Mouse (Mus musculus): Measurements from ENCODE around the gene Prkg2. TPM values are rescaled to one million over a fixed set of nuclear protein-coding genes. Genes with fewer than 3 reads are reported as not detected.

Gene Prkg2
- polyA plus RNA-seq (2015; fragmentation: Nextera tagmentation; extraction: Ambion mirVana), result 0.14 and 0.31 TPM in 2 replicates

GRCm38 (mm10) chr5:99036596-99037441, at the start of gene Prkg2:
Gene Prkg2, minus strand, starts transcription at chr5:99037351.
- H3K4me2 ChIP-seq (ENCODE audit: low read depth, low read length), result peak within 1 kb of the TSS; percentile 37
- no peaks in the 10 kb centered on the region for H3K9me3 ChIP-seq (replicated peaks; ENCODE audit: control insufficient read depth, low read length)
- ATAC-seq (ENCODE audit: low read depth), result no peak
- no peak within 1 kb of the TSS for H3K9ac ChIP-seq (ENCODE audit: low read depth, low read length)
- 2% methylated on average over 62 of the region's 94 CpGs for WGBS (ENCODE audit: insufficient replicate concordance)
- H3K27me3 ChIP-seq (ENCODE audit: control insufficient read depth, insufficient read depth, low read depth, low read length), result peaks cover 26% of the 10 kb centered on the region
- H3K36me3 ChIP-seq (ENCODE audit: control insufficient read depth, insufficient read depth), result no peaks in the 10 kb centered on the region
- H3K4me1 ChIP-seq (ENCODE audit: control insufficient read depth, low read depth, low read length), result no peaks in the 10 kb centered on the region
- H3K4me3 ChIP-seq (ENCODE audit: low read depth, low read length), result peak within 1 kb of the TSS; percentile 35
- no peak within 1 kb of the TSS for H3K27ac ChIP-seq (ENCODE audit: low read length)

GRCm38 (mm10) chr5:99083955-99084354, 46.8 kb upstream of the Prkg2 start:
- Histone ChIP-seq H3K9me3 (replicated peaks; ENCODE audit: control insufficient read depth, low read length) (no peaks in the 10 kb centered on the region), H3K27ac (ENCODE audit: low read length) (no peak overlapping the region), H3K4me3 (ENCODE audit: low read depth, low read length) (no peak overlapping the region), H3K9ac (ENCODE audit: low read depth, low read length) (no peak overlapping the region), H3K4me1 (ENCODE audit: control insufficient read depth, low read depth, low read length) (no peaks in the 10 kb centered on the region), H3K27me3 (ENCODE audit: control insufficient read depth, insufficient read depth, low read depth, low read length) (no peaks in the 10 kb centered on the region), H3K36me3 (ENCODE audit: control insufficient read depth, insufficient read depth) (no peaks in the 10 kb centered on the region), H3K4me2 (ENCODE audit: low read depth, low read length) (no peak overlapping the region)
- WGBS (ENCODE audit: insufficient replicate concordance), result 29% methylated on average over 5 of the region's 5 CpGs
- ATAC-seq (ENCODE audit: low read depth), result no peak

GRCm38 (mm10) chr5:99078375-99078774, 41.2 kb upstream of the Prkg2 start:
- Histone ChIP-seq H3K36me3 (ENCODE audit: control insufficient read depth, insufficient read depth) (no peaks in the 10 kb centered on the region), H3K27ac (ENCODE audit: low read length) (no peak overlapping the region), H3K4me3 (ENCODE audit: low read depth, low read length) (no peak overlapping the region), H3K9ac (ENCODE audit: low read depth, low read length) (no peak overlapping the region), H3K27me3 (ENCODE audit: control insufficient read depth, insufficient read depth, low read depth, low read length) (no peaks in the 10 kb centered on the region), H3K4me1 (ENCODE audit: control insufficient read depth, low read depth, low read length) (no peaks in the 10 kb centered on the region), H3K4me2 (ENCODE audit: low read depth, low read length) (no peak overlapping the region), H3K9me3 (replicated peaks; ENCODE audit: control insufficient read depth, low read length) (no peaks in the 10 kb centered on the region)
- 39% methylated on average over 2 of the region's 2 CpGs for WGBS (ENCODE audit: insufficient replicate concordance)
- ATAC-seq (ENCODE audit: low read depth), result no peak

- no peaks in the 10 kb centered on the region for H3K36me3 ChIP-seq (ENCODE audit: control insufficient read depth, insufficient read depth)
- H3K27me3 ChIP-seq (ENCODE audit: control insufficient read depth, insufficient read depth, low read depth, low read length), result no peaks in the 10 kb centered on the region
- no peaks in the 10 kb centered on the region for H3K4me1 ChIP-seq (ENCODE audit: control insufficient read depth, low read depth, low read length)
- no peak overlapping the region for H3K27ac ChIP-seq (ENCODE audit: low read length)
- H3K4me3 ChIP-seq (ENCODE audit: low read depth, low read length), result no peak overlapping the region
- no peak for ATAC-seq (ENCODE audit: low read depth)
- H3K4me2 ChIP-seq (ENCODE audit: low read depth, low read length), result no peak overlapping the region
- 71% methylated on average over 2 of the region's 2 CpGs for WGBS (ENCODE audit: insufficient replicate concordance)
- H3K9me3 ChIP-seq (replicated peaks; ENCODE audit: control insufficient read depth, low read length), result no peaks in the 10 kb centered on the region
- H3K9ac ChIP-seq (ENCODE audit: low read depth, low read length), result no peak overlapping the region
Observed at GRCm38 (mm10) chr5:99068391-99068790, 31.2 kb upstream of the Prkg2 start.

- Histone ChIP-seq H3K36me3 (ENCODE audit: control insufficient read depth, insufficient read depth) (no peaks in the 10 kb centered on the region), H3K4me2 (ENCODE audit: low read depth, low read length) (no peak overlapping the region)
Observed at GRCm38 (mm10) chr5:99062582-99062981, 25.4 kb upstream of the Prkg2 start.

GRCm38 (mm10) chr5:99039021-99039420, 1.9 kb upstream of the Prkg2 start:
- no peak overlapping the region for H3K9ac ChIP-seq (ENCODE audit: low read depth, low read length)
- H3K4me1 ChIP-seq (ENCODE audit: control insufficient read depth, low read depth, low read length), result no peaks in the 10 kb centered on the region
- H3K27ac ChIP-seq (ENCODE audit: low read length), result no peak overlapping the region
- no peaks in the 10 kb centered on the region for H3K9me3 ChIP-seq (replicated peaks; ENCODE audit: control insufficient read depth, low read length)
- H3K36me3 ChIP-seq (ENCODE audit: control insufficient read depth, insufficient read depth), result no peaks in the 10 kb centered on the region
- H3K4me2 ChIP-seq (ENCODE audit: low read depth, low read length), result no peak overlapping the region
- peaks cover 26% of the 10 kb centered on the region for H3K27me3 ChIP-seq (ENCODE audit: control insufficient read depth, insufficient read depth, low read depth, low read length)
- H3K4me3 ChIP-seq (ENCODE audit: low read depth, low read length), result no peak overlapping the region
- ATAC-seq (ENCODE audit: low read depth), result no peak
- WGBS (ENCODE audit: insufficient replicate concordance), result 65% methylated on average over 6 of the region's 6 CpGs

More at GRCm38 (mm10) chr5:99062582-99062981, 25.4 kb upstream of the Prkg2 start:
- no peaks in the 10 kb centered on the region for H3K27me3 ChIP-seq (ENCODE audit: control insufficient read depth, insufficient read depth, low read depth, low read length)
- H3K9ac ChIP-seq (ENCODE audit: low read depth, low read length), result no peak overlapping the region
- no peaks in the 10 kb centered on the region for H3K4me1 ChIP-seq (ENCODE audit: control insufficient read depth, low read depth, low read length)
- no peaks in the 10 kb centered on the region for H3K9me3 ChIP-seq (replicated peaks; ENCODE audit: control insufficient read depth, low read length)
- ATAC-seq (ENCODE audit: low read depth), result no peak
- no peak overlapping the region for H3K27ac ChIP-seq (ENCODE audit: low read length)
- no peak overlapping the region for H3K4me3 ChIP-seq (ENCODE audit: low read depth, low read length)

GRCm38 (mm10) chr5:99037442-99037811, 276 bp upstream of the Prkg2 start:
- H3K9me3 ChIP-seq (replicated peaks; ENCODE audit: control insufficient read depth, low read length), result no peaks in the 10 kb centered on the region
- peak overlapping the region; percentile 37 for H3K4me2 ChIP-seq (ENCODE audit: low read depth, low read length)
- no peak for ATAC-seq (ENCODE audit: low read depth)
- 3% methylated on average over 9 of the region's 9 CpGs for WGBS (ENCODE audit: insufficient replicate concordance)
- H3K4me1 ChIP-seq (ENCODE audit: control insufficient read depth, low read depth, low read length), result no peaks in the 10 kb centered on the region
- no peak overlapping the region for H3K27ac ChIP-seq (ENCODE audit: low read length)
- no peak overlapping the region for H3K9ac ChIP-seq (ENCODE audit: low read depth, low read length)
- H3K27me3 ChIP-seq (ENCODE audit: control insufficient read depth, insufficient read depth, low read depth, low read length), result peaks cover 26% of the 10 kb centered on the region
- no peaks in the 10 kb centered on the region for H3K36me3 ChIP-seq (ENCODE audit: control insufficient read depth, insufficient read depth)
- H3K4me3 ChIP-seq (ENCODE audit: low read depth, low read length), result no peak overlapping the region; the same call in 1 of the 2 replicates

- H3K27me3 ChIP-seq (ENCODE audit: control insufficient read depth, insufficient read depth, low read depth, low read length), result peaks cover 26% of the 10 kb centered on the region
- H3K9me3 ChIP-seq (replicated peaks; ENCODE audit: control insufficient read depth, low read length), result no peaks in the 10 kb centered on the region
- ATAC-seq (ENCODE audit: low read depth), result no peak
- 48% methylated on average over 9 of the region's 9 CpGs for WGBS (ENCODE audit: insufficient replicate concordance)
- no peaks in the 10 kb centered on the region for H3K36me3 ChIP-seq (ENCODE audit: control insufficient read depth, insufficient read depth)
- H3K4me1 ChIP-seq (ENCODE audit: control insufficient read depth, low read depth, low read length), result no peaks in the 10 kb centered on the region
- no peak overlapping the region for H3K4me3 ChIP-seq (ENCODE audit: low read depth, low read length)
- H3K4me2 ChIP-seq (ENCODE audit: low read depth, low read length), result no peak overlapping the region
- no peak overlapping the region for H3K9ac ChIP-seq (ENCODE audit: low read depth, low read length)
- H3K27ac ChIP-seq (ENCODE audit: low read length), result no peak overlapping the region
Observed at GRCm38 (mm10) chr5:99035961-99036360, 1.2 kb downstream of the Prkg2 start.

- no peak for ATAC-seq (ENCODE audit: low read depth)
- peaks cover 11% of the 10 kb centered on the region for H3K27me3 ChIP-seq (ENCODE audit: control insufficient read depth, insufficient read depth, low read depth, low read length)
- no peaks in the 10 kb centered on the region for H3K9me3 ChIP-seq (replicated peaks; ENCODE audit: control insufficient read depth, low read length)
- 48% methylated on average over 6 of the region's 6 CpGs for WGBS (ENCODE audit: insufficient replicate concordance)
- H3K4me2 ChIP-seq (ENCODE audit: low read depth, low read length), result no peak overlapping the region
- no peak overlapping the region for H3K9ac ChIP-seq (ENCODE audit: low read depth, low read length)
- H3K36me3 ChIP-seq (ENCODE audit: control insufficient read depth, insufficient read depth), result no peaks in the 10 kb centered on the region
- no peak overlapping the region for H3K27ac ChIP-seq (ENCODE audit: low read length)
- no peaks in the 10 kb centered on the region for H3K4me1 ChIP-seq (ENCODE audit: control insufficient read depth, low read depth, low read length)
- H3K4me3 ChIP-seq (ENCODE audit: low read depth, low read length), result no peak overlapping the region
Observed at GRCm38 (mm10) chr5:99031551-99032149, 5.5 kb downstream of the Prkg2 start.

Measured in liver, embryonic 16.5 days (tissue).